8 mouse cellular contexts compared by ENCODE assay signal in genomic region chr11:52282774-52283595, GRCm38 (mm10). TPM values are rescaled to one million over a fixed set of nuclear protein-coding genes. Genes with fewer than 3 reads are reported as not detected.
DNase-seq lines count a peak whose midpoint lies in the region; ATAC-seq and TF ChIP-seq lines count a peak whose summit lies in the region.

Gene Tcf7, minus strand, starts transcription at chr11:52283014.

- DNase-seq in lung, adult 18-20 months = peak; percentile 61 to 67
- no peak for DNase-seq in lung, postnatal 25 days (ENCODE audit: low spot score)
- DNase-seq in embryo, embryonic 11 days = peak; percentile 86
- peak; percentile 84 for DNase-seq in lung, postnatal 0 days (ENCODE audit: low spot score)
- DNase-seq in retina, embryonic 14.5 days (ENCODE audit: low spot score) = peak; percentile 85
- no peak for DNase-seq in spleen, postnatal 10 days (ENCODE audit: low spot score in 2 of 2)

- H3K4me1 ChIP-seq in heart, embryonic 14.5 days (ENCODE audit: control insufficient read depth in 2 of 2, insufficient read depth in 2 of 2, low read length in 2 of 2) = peaks cover 20 to 26% of the 10 kb centered on the region in 2 experiments
- peaks cover 36% of the 10 kb centered on the region for H3K4me1 ChIP-seq in kidney, embryonic 16.5 days (ENCODE audit: insufficient read depth, low read length)
- H3K4me1 ChIP-seq in lung, postnatal 0 days (ENCODE audit: insufficient read depth, low read depth, low read length) = no peaks in the 10 kb centered on the region; the same call in 1 of the 2 replicates

- ATAC-seq in heart, embryonic 14.5 days (ENCODE audit: insufficient number of reproducible peaks, insufficient read depth, low FRiP score, low read depth) = peak; percentile 71
- peak; percentile 79 for ATAC-seq in kidney, embryonic 16.5 days (ENCODE audit: low FRiP score, low TSS enrichment)
- peak; percentile 88 for ATAC-seq in lung, postnatal 0 days

- WGBS in heart, embryonic 14.5 days = under 1% methylated on average over 65 of the region's 97 CpGs
- under 1% methylated on average over 83 of the region's 97 CpGs for WGBS in kidney, embryonic 16.5 days
- under 1% methylated on average over 65 of the region's 97 CpGs for WGBS in lung, postnatal 0 days

- peak within 1 kb of the TSS; percentile 96 for H3K4me2 ChIP-seq in heart, embryonic 14.5 days (ENCODE audit: low read length)
- H3K4me2 ChIP-seq in kidney, embryonic 16.5 days (replicated peaks; ENCODE audit: low read depth, low read length) = peak within 1 kb of the TSS; percentile 96
- peak within 1 kb of the TSS; percentile 95 for H3K4me2 ChIP-seq in lung, postnatal 0 days (replicated peaks; ENCODE audit: low read depth, low read length)

- peaks cover 15% of the 10 kb centered on the region; the same call in 1 of the 2 replicates for H3K27me3 ChIP-seq in heart, embryonic 14.5 days (ENCODE audit: control insufficient read depth, insufficient read depth, low read length)
- H3K27me3 ChIP-seq in kidney, embryonic 16.5 days (ENCODE audit: insufficient read depth, low read length) = 0 out of 2 replicates have a peak, but pooled peaks cover 4% of the 10 kb centered on the region
- H3K27me3 ChIP-seq in lung, postnatal 0 days (replicated peaks; ENCODE audit: insufficient read depth, low read length) = no peaks in the 10 kb centered on the region

- no peaks in the 10 kb centered on the region for H3K36me3 ChIP-seq in heart, embryonic 14.5 days (ENCODE audit: control insufficient read depth, insufficient read depth, low read length)
- no peaks in the 10 kb centered on the region for H3K36me3 ChIP-seq in kidney, embryonic 16.5 days (ENCODE audit: insufficient read depth, low read length)
- no peaks in the 10 kb centered on the region for H3K36me3 ChIP-seq in lung, postnatal 0 days (ENCODE audit: insufficient read depth, low read length)

- no peaks in the 10 kb centered on the region for H3K9me3 ChIP-seq in heart, embryonic 14.5 days (ENCODE audit: control insufficient read depth, low read length)
- no peaks in the 10 kb centered on the region for H3K9me3 ChIP-seq in kidney, embryonic 16.5 days (ENCODE audit: low read length)
- H3K9me3 ChIP-seq in lung, postnatal 0 days (ENCODE audit: low read length) = no peaks in the 10 kb centered on the region

- TF ChIP-seq CTCF in lung, postnatal 0 days (IDR thresholded peaks at IDR 0.05) = no peak

- H3K27ac ChIP-seq in heart, embryonic 14.5 days (replicated peaks in 1 of 2; ENCODE audit: control insufficient read depth in 1 of 2, insufficient read depth in 1 of 2, low read depth in 2 of 2, low read length in 2 of 2) = no peak within 1 kb of the TSS
- H3K27ac ChIP-seq in kidney, embryonic 16.5 days (ENCODE audit: low read length) = peak within 1 kb of the TSS; percentile 57; the same call in 1 of the 2 replicates
- H3K27ac ChIP-seq in lung, postnatal 0 days (ENCODE audit: low read length) = peak within 1 kb of the TSS; percentile 88

- no peak for TF ChIP-seq EP300 in lung, postnatal 0 days (IDR thresholded peaks at IDR 0.05)

- peak within 1 kb of the TSS; percentile 54 to 56 for H3K4me3 ChIP-seq in heart, embryonic 14.5 days (ENCODE audit: control insufficient read depth in 1 of 2, insufficient read depth in 1 of 2, low read depth in 1 of 2, low read length in 2 of 2)
- peak within 1 kb of the TSS; percentile 72 for H3K4me3 ChIP-seq in kidney, embryonic 16.5 days (ENCODE audit: low read length)
- peak within 1 kb of the TSS; percentile 78 for H3K4me3 ChIP-seq in lung, postnatal 0 days (ENCODE audit: low read depth, low read length)

- H3K9ac ChIP-seq in heart, embryonic 14.5 days (ENCODE audit: low read length) = peak within 1 kb of the TSS; percentile 74
- peak within 1 kb of the TSS; percentile 73 for H3K9ac ChIP-seq in kidney, embryonic 16.5 days (replicated peaks; ENCODE audit: low read length)
- peak within 1 kb of the TSS; percentile 70 for H3K9ac ChIP-seq in lung, postnatal 0 days (replicated peaks; ENCODE audit: low read depth)

RNA-seq across cellular contexts. Expression of gene Tcf7, which starts in this region (rescaled TPM):
- polyA plus RNA-seq in heart, embryonic 14.5 days (2014; fragmentation: Nextera tagmentation; extraction: Ambion mirVana) = 2.2 and 2.5 TPM in 2 replicates
- 5.6 and 7.1 TPM in 2 replicates for polyA plus RNA-seq in kidney, embryonic 16.5 days (2015; fragmentation: Nextera tagmentation; extraction: Ambion mirVana)
- polyA plus RNA-seq in lung, postnatal 0 days (2015; fragmentation: Nextera tagmentation; extraction: Ambion mirVana) = 14.7 and 14.8 TPM in 2 replicates

Comparison
In these comparisons a context has a peak if more than half of its experiments do, and no peak if none do; other contexts are left out.
1. DNase-seq: peak in lung, adult 18-20 months (2 of 2), embryo, embryonic 11 days (single experiment), lung, postnatal 0 days (single experiment) and retina, embryonic 14.5 days (single experiment); none in lung, postnatal 25 days (single experiment) and spleen, postnatal 10 days (0 of 2).
2. H3K27ac ChIP-seq: peak in kidney, embryonic 16.5 days (single experiment) and lung, postnatal 0 days (single experiment); none in heart, embryonic 14.5 days (0 of 2).
3. Peak in every context shown above with its lines, with median percentiles within 50 percentile points of each other: ATAC-seq, H3K4me2 ChIP-seq, H3K4me3 ChIP-seq and H3K9ac ChIP-seq.